Mouse (Mus musculus) lung, postnatal 36 days (tissue): ENCODE measurements at regions not wholly inside any gene's neighbourhood (a gene's known extent, or its start where the extent isn't known, plus 50 kb on each side); places are given as distances from the start of the nearest gene placed in this dataset.

ENCODE experiments used
- DNase-seq: peaks from one replicate; pipeline ENCODE4 v3.0.0; 2022; ENCODE audit warnings: mixed read lengths

GRCm38 (mm10) chr5:119066666-119067065 lies 506.2 kb downstream of the Med13l start:
- DNase-seq = no peak

DNA sequence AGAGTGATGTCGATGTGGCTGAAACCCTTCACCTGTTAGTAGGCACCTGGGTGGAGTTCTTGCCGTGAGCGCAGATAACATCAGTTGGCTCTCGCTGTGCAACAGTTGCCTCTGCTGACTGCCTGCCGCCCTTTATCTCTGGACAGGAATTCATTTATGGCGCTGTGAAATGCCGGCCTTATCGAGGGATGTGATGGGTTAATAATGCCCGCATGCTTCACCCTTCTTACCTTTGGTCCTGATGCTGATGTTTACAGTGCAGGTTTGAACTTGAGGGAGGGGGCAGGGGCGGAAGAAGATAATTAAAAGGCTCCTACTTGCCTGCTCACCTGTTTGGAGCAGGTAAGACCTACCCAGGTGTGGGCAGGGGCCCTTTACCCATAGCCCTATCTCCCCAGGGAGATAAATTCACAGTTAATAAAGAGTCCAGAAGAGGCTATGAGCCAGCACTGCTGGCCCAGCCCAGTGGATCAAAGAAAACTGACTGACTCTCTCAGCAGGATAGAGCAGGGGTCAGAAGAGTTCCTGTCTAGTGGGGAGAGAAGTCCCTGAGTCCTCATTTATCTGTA lies 509.4 kb downstream of the Med13l start:
- no peak for DNase-seq

GRCm38 (mm10) chr5:119072712-119073111 lies 512.2 kb downstream of the Med13l start:
- DNase-seq = no peak

GRCm38 (mm10) chr5:119080747-119081146 lies 520.3 kb downstream of the Med13l start:
- DNase-seq = no peak

DNA sequence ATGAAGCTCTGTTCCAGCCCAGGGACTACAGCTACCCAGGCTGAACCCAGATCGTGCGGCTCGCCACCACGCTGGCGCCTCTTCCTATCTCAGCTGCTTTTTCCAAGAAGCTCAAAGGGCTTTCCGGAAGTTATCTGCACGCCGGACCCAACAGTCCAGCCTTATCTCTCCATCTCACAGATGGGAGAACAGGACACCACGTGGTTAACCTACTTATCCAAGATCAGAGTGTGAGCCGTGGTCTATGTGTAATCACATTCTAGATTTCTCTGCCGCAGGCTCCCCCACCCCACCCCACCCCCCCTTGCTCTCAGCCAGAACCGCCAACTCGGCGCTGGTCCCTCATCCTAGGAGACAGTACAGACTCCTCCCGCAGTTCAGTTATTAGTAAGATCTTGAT lies 522.4 kb downstream of the Med13l start:
- DNase-seq = peak; percentile 38

DNA sequence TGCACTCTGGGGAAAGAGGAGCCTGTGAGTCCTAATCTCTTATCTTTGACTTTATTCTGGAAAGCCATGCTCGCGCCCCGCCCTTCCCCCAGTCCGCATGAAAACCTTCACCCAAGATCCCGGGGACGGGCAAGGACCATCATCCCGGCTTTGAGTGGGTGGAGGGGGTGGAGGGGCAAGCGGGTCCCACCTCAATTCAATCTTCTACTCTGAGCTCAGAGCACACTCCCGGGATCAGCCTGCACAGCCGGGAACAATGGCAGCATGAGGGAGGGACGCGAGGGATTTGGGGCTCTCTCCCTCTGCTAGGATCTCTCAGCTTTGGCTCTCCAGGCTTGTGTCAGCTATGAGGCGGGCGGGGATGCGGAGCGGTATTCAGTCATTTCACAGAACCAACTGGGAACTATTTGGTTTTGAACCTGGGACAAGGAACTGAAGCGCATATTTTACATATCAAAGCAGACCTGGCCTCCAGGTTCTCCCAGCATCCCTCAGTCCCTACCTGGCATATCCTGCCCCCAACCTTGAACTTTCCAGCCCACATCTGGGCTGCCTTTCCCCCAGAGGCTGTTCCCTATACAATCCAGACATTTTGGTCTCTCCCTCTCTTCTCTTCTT lies 537.2 kb downstream of the Med13l start:
- no peak for DNase-seq

GRCm38 (mm10) chr5:119099817-119100216 lies 539.3 kb downstream of the Med13l start:
- no peak for DNase-seq

DNA sequence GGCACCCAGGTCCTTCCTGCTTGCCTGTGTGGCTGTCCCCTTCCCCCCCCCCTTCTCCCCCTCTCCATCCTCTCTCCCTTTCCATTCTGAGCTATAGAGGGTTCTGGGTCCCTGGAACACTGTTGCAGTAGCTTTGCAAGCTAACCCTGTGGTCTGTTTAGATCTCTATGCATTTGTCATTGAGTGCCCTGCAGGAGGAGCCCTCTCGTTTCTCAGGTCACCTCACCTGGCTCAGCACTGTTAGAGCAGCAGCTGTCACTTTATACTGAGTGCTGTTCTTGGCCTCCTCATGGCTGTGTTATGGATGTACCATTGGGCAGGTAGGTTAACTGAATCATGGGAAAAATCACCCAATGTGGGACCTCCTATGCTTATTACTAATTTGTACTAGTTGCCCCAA lies 543.0 kb downstream of the Med13l start:
- no peak for DNase-seq

- DNase-seq = no peak
Measured at GRCm38 (mm10) chr5:119107898-119108297, 547.4 kb downstream of the Med13l start.

DNA sequence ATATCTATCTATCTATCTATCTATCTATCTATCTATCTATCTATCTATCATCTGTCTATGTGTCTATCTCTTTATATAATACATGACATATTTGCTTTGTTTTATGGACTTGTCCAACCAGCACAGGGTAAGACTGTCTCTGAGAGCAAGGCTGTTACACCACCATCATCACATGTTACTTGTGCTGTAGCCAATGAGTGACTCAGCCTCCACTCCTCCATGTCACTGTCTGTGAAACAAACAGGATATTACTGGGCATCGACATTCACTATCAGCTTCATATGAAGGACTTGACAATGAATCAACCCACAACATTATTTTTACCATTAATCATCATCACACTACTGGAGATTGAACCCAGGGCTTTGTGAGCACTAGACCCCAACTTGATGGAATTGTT lies 549.0 kb downstream of the Med13l start:
- no peak for DNase-seq

- no peak for DNase-seq
Measured at GRCm38 (mm10) chr5:119114074-119114473, 553.6 kb downstream of the Med13l start.

- DNase-seq = no peak
Measured at GRCm38 (mm10) chr5:119125745-119126144, 544.7 kb upstream of the Tbx3 start.

GRCm38 (mm10) chr5:119130176-119130575 lies 540.3 kb upstream of the Tbx3 start:
- DNase-seq = no peak

- no peak for DNase-seq
Measured at GRCm38 (mm10) chr5:119131461-119131860, 539.0 kb upstream of the Tbx3 start.

DNA sequence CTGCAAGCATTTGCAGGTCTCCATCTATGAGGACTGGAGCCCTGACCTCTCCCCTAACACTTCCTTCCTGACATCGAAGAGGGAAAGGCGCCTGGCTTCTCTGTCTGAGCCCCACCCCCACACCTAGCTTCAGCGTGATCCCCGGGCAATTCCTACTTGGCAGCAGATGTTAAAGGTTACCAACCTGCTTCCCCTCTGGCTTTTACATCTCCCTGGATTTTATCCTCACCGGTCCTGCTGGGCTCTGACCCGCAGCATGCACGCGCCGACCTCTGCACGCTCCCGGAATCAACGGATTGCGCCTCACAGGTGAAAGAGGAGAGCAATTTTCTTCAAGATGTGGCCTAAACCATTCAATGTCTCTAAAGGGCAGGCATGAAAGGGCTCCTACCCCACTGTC lies 537.1 kb upstream of the Tbx3 start:
- DNase-seq = no peak

DNA sequence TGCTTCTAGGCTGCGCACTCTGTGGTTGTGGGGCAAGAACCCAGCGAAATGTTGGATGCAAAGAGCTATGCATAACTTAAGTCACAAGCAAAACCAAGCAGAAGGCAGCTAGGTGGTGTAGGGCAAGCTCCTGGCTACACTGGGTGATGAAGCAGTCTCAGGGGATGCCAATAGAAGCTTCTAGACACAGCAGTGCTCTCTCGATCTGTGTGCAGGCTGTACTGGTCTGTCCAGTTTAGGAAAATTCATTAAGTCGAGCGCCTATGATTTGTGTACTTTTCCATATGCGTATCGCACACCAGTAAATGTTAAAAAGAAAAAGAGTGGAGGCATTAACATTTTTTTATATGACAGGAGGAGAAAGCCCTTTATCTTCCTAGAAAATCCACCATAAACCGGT lies 533.6 kb upstream of the Tbx3 start:
- no peak for DNase-seq

DNA sequence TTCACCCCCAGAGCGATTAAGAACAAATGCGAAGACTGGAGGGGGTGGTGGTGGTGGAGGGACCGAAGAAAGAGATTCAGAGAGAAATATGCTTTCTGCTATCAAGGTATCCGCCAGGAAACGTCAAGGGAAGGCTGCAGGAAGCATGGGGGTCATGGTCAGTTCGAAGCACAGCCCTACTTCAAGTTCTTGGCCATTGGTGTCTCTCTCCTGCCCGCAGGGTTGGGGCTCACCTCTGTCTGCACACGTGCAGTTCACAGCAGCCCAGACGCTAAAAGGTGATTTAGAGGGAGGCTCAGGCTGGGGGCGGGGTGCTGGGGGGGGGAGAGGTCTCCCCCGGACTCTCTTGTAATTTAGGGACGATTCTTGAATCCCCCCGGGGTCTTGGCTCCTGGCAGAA lies 533.1 kb upstream of the Tbx3 start:
- DNase-seq = no peak

- no peak for DNase-seq
Measured at GRCm38 (mm10) chr5:119137821-119138221, 532.6 kb upstream of the Tbx3 start.

DNA sequence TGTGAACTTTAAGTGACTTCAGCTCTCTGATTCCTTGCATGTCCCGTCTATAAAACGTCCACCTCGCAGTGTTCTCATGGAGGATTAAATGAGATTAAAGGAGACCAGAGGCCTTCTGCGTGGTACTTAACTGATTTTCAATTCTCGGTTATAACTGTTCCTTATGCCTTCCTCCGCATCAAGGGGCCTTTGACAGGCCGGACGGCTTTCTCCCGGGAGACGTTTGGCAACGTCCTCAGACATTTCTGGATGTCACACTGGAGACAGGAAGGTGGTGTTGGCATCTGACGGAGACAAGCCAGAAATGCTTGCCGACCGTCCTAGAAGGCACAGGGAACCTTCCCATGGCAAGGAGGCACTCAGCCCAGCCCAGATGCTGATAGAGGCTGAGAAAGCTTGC lies 532.2 kb upstream of the Tbx3 start:
- peak; percentile 34 for DNase-seq

GRCm38 (mm10) chr5:119139336-119139735 lies 531.1 kb upstream of the Tbx3 start:
- DNase-seq = no peak

DNA sequence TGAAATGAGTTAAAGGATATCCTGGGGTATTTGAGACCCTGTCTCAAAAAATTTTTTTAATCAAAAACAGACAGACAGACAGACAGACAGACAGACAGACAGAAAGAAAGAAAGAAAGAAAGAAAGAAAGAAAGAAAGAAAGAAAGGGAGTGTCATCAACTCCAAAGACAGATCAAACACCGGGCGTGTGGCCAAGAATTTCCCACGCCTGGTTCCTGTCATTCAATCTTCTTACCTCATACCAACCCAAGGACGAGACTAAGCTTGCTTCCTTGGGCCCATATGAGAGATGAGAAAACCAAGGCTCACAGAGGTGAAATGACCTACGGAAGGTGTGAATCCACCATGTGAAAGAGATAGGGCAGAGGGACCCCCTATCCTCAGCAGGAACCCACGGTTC lies 530.7 kb upstream of the Tbx3 start:
- no peak for DNase-seq

- DNase-seq = no peak
Measured at GRCm38 (mm10) chr5:119143411-119143810, 527.1 kb upstream of the Tbx3 start.

DNA sequence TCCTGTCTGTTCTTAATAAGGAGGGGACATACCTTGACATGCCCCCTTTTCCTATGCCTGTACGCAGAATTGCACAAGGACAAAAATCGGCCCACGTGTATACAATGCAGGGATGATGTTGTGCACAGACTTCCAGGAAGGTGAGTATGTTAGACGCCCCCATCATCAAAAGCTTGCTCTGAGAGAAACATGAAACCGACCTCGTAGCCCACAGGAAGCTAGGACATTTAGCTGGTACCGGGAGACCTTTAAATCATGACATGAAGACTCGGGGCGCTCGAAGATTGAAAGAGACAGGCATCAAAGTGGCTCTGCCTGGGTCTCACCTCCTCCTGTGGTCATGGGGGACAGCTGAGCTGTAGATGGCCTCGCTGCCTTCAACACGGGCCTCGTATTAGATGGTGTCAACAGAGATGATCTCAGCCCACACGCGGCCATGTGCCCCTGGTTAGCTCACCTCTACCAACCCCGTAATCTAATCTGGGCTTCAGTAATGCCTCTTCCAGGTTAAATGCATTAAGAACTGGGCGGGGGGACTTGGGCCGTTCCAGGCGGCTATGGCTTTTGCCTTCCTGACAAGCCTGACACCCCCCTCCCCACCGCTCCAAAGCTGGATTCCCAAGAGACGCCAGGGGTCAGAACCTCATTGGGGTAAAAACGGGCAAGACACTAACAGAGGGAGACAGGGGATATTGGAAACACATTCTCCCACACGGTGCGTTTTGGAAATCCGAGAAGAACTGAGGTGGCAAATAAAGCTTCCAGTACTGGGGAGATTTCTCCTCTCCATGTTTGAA lies 520.9 kb upstream of the Tbx3 start:
- no peak for DNase-seq

DNA sequence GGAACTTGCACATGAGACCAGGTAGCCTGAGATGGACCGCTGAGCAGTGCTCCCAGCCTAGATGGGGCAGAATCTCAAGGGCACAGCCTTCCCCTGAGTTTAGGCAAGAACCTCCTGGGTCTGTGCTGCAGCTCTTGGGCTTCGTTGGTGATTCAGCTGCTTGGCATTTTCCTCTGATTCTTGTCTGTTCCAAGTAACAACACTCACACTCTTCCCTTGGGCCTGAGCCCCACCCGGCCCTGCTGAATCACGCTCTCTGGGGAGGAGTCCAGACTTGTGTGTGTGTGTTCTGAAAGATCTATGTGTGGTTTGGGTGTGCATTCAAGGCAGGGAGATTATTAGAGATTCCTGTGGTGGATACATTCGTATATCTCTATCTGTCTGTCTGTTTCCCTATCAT lies 517.4 kb upstream of the Tbx3 start:
- no peak for DNase-seq
